Mouse (Mus musculus): ENCODE results near the gene Speer2. TPM values are rescaled to one million over a fixed set of nuclear protein-coding genes. Genes with fewer than 3 reads are reported as not detected.

Gene Speer2
- polyA plus RNA-seq (2015; fragmentation: Nextera tagmentation; extraction: Ambion mirVana) = not detected in 2 replicates

- DNase-seq (ENCODE audit: low spot score) = no peak
Measured at GRCm38 (mm10) chr16:69863644-69864043, at the start of gene Speer2. Gene Speer2, minus strand, starts transcription at chr16:69863744.

GRCm38 (mm10) chr16:69904303-69904702 lies 40.8 kb upstream of the Speer2 start:
- no peak for DNase-seq (ENCODE audit: low spot score)

- DNase-seq (ENCODE audit: low spot score) = no peak
Measured at GRCm38 (mm10) chr16:69880712-69881111, 17.2 kb upstream of the Speer2 start.

- DNase-seq (ENCODE audit: low spot score) = no peak
Measured at GRCm38 (mm10) chr16:69836628-69837027, 26.9 kb downstream of the Speer2 start.

GRCm38 (mm10) chr16:69813652-69814051 lies 49.9 kb downstream of the Speer2 start:
- no peak for DNase-seq (ENCODE audit: low spot score)

All from thymus, postnatal 0 days (tissue).